ENCODE assay signal across 14 mouse cellular contexts in the genomic region with DNA sequence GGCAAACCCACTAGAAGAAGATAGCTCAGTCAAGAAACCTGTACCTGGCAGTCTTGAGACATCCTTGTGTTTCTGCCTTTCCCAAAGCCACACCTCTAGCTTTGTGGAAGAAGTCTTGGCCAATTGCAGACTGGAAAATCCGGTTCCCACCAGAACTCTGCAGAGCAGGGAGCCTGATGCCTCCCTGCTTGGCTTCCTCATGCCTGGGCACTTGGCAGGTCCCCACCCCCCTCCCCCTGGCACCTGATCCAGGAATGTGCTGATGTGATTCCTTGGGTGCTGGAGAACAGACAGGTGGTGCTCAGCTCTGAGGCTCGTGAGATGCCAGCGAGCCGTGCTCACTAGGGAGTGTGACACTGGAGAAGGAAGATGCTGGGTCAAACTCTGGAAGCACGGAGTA.
A peak's percentile ranks its signal among the peaks of the same experiment; 100 is the strongest.
DNase-seq lines count a peak whose midpoint lies in the region; ATAC-seq and TF ChIP-seq lines count a peak whose summit lies in the region.
"Had no signal": no experiment of that assay in that cellular context is flagged by ENCODE, and none has a peak within 500 bp of the region (broad histone marks: within the 10 kb centered on the region; RNA-seq: fewer than 3 reads in every experiment).

No protein-coding gene starts in this region.

- peaks cover 9% of the 10 kb centered on the region; the same call in 1 of the 2 replicates for H3K4me1 ChIP-seq in embryonic facial prominence, embryonic 14.5 days (ENCODE audit: control insufficient read depth, insufficient read depth, low read length)
- no peaks in the 10 kb centered on the region for H3K4me1 ChIP-seq in forebrain, postnatal 0 days (ENCODE audit: insufficient read depth)
- H3K4me1 ChIP-seq: liver, embryonic 13.5 days had no signal

- peaks cover 68% of the 10 kb centered on the region for H3K36me3 ChIP-seq in embryonic facial prominence, embryonic 14.5 days (ENCODE audit: control insufficient read depth, insufficient read depth, low read length)
- peaks cover 11% of the 10 kb centered on the region for H3K36me3 ChIP-seq in forebrain, postnatal 0 days (ENCODE audit: insufficient read depth)

- H3K4me2 ChIP-seq in embryonic facial prominence, embryonic 14.5 days (ENCODE audit: low read depth, low read length): no peak overlapping the region
- no peak overlapping the region for H3K4me2 ChIP-seq in forebrain, postnatal 0 days (ENCODE audit: low read depth)
- H3K4me2 ChIP-seq: liver, embryonic 13.5 days; midbrain, embryonic 12.5 days; neural tube, embryonic 12.5 days had no signal

- no peak overlapping the region for H3K27ac ChIP-seq in embryonic facial prominence, embryonic 14.5 days (replicated peaks; ENCODE audit: low read depth, low read length)
- H3K27ac ChIP-seq in gastrocnemius, adult 2 months: no peak overlapping the region; the same call in 1 of the 2 replicates
- no peak overlapping the region for H3K27ac ChIP-seq in forebrain, postnatal 0 days (ENCODE audit: low read depth, low read length)
- H3K27ac ChIP-seq: forebrain, embryonic 10.5 days; liver, embryonic 13.5 days; midbrain, embryonic 12.5 days; neural tube, embryonic 12.5 days had no signal

- WGBS in embryonic facial prominence, embryonic 14.5 days: 85% methylated on average over 5 of the region's 5 CpGs
- 81% methylated on average over 5 of the region's 5 CpGs for WGBS in forebrain, postnatal 0 days

- DNase-seq in embryonic facial prominence, embryonic 14.5 days (ENCODE audit: low spot score): peak; percentile 86
- peak; percentile 88 for DNase-seq in gonadal fat pad, adult 2 months (ENCODE audit: low read depth)
- peak; percentile 82 for DNase-seq in kidney, postnatal 14 days
- peak; percentile 68 for DNase-seq in lung, postnatal 14 days
- DNase-seq in testis, postnatal 10 days (ENCODE audit: low spot score): no peak
- DNase-seq in gastrocnemius, adult 2 months: no peak
- no peak for DNase-seq in forebrain, postnatal 0 days
- DNase-seq: cerebellum, adult 11 months; gastrocnemius, postnatal 14 days; liver, embryonic 13.5 days had no signal

- H3K4me3 ChIP-seq in embryonic facial prominence, embryonic 14.5 days (ENCODE audit: low read depth, low read length): no peak overlapping the region
- no peak overlapping the region for H3K4me3 ChIP-seq in gastrocnemius, adult 2 months
- H3K4me3 ChIP-seq in forebrain, postnatal 0 days (ENCODE audit: low read depth, low read length): no peak overlapping the region
- H3K4me3 ChIP-seq: forebrain, embryonic 10.5 days; liver, embryonic 13.5 days; midbrain, embryonic 12.5 days; neural tube, embryonic 12.5 days had no signal

- TF ChIP-seq CTCF in gastrocnemius, adult 2 months (IDR thresholded peaks at IDR 0.05): no peak
- no peak for TF ChIP-seq CTCF in forebrain, postnatal 0 days (IDR thresholded peaks at IDR 0.05; ENCODE audit: low read depth)

- peaks cover 9% of the 10 kb centered on the region for H3K9me3 ChIP-seq in embryonic facial prominence, embryonic 14.5 days (ENCODE audit: control insufficient read depth, low read length)
- H3K9me3 ChIP-seq in forebrain, postnatal 0 days (ENCODE audit: low read length): 0 out of 2 replicates have a peak, but pooled peaks cover 4% of the 10 kb centered on the region

- ATAC-seq in embryonic facial prominence, embryonic 14.5 days (ENCODE audit: low read depth): peak; percentile 77
- no peak for ATAC-seq in forebrain, postnatal 0 days
- ATAC-seq: hindbrain, embryonic 16.5 days had no signal

- H3K27me3 ChIP-seq in embryonic facial prominence, embryonic 14.5 days (replicated peaks; ENCODE audit: control insufficient read depth, insufficient read depth, low read length): no peaks in the 10 kb centered on the region
- H3K27me3 ChIP-seq in forebrain, postnatal 0 days (ENCODE audit: insufficient read depth, low read length): no peaks in the 10 kb centered on the region
- H3K27me3 ChIP-seq: liver, embryonic 13.5 days; neural tube, embryonic 12.5 days had no signal

- H3K9ac ChIP-seq in embryonic facial prominence, embryonic 14.5 days (ENCODE audit: low read depth, low read length): no peak overlapping the region
- no peak overlapping the region for H3K9ac ChIP-seq in forebrain, postnatal 0 days
- H3K9ac ChIP-seq: liver, embryonic 13.5 days; midbrain, embryonic 12.5 days; neural tube, embryonic 12.5 days had no signal

- intact Hi-C loops in gastrocnemius, adult 2 months (cut with DNase I): loop anchor here (5.0 kb wide), 1 partner anchor 86 kb away; a partner anchor contains a TSS

Comparison
In these comparisons a context has a peak if more than half of its experiments do, and no peak if none do; other contexts are left out.
1. DNase-seq: peak in embryonic facial prominence, embryonic 14.5 days (single experiment), gonadal fat pad, adult 2 months (single experiment), kidney, postnatal 14 days (single experiment) and lung, postnatal 14 days (single experiment); none in testis, postnatal 10 days (single experiment), gastrocnemius, adult 2 months (single experiment) and forebrain, postnatal 0 days (single experiment).